Mouse (Mus musculus) MEL (cell line): ENCODE results near the gene Lama1. TPM values are rescaled to one million over a fixed set of nuclear protein-coding genes. Genes with fewer than 3 reads are reported as not detected.

ENCODE experiments used
- DNase-seq: peaks from one replicate; pipeline ENCODE4 v3.0.0; 2011; ENCODE audit warnings: low read depth, low spot score
- H3K27ac ChIP-seq: 2 replicates; pipeline ENCODE4 v1.5.1; 2012; ENCODE audit warnings: low read depth, mild to moderate bottlenecking, control low read depth, low read length, moderate library complexity; ENCODE audit not compliant: control insufficient read depth
- H3K27me3 ChIP-seq, 2 experiments: fragments of 150-350 bp in 1 of 2; sonication (generic) in 1 of 2; 2 replicates each; pipeline ENCODE4 v1.6.1; 2012; ENCODE audit warnings: low read length in 2 of 2, mild to moderate bottlenecking in 2 of 2, improper control_type of control experiment in 1 of 2, moderate library complexity in 1 of 2; ENCODE audit not compliant: insufficient read depth in 2 of 2, control insufficient read depth in 1 of 2
- H3K36me3 ChIP-seq, 2 experiments: 2 replicates each; pipeline ENCODE4 v1.6.1; 2012 to 2014; ENCODE audit warnings: low read length in 2 of 2, improper control_type of control experiment in 1 of 2, inconsistent platforms in 1 of 2, mild to moderate bottlenecking in 1 of 2; ENCODE audit not compliant: insufficient read depth in 2 of 2, control insufficient read depth in 1 of 2
- H3K4me1 ChIP-seq, 2 experiments: fragments of 150-350 bp in 1 of 2; sonication (generic) in 1 of 2; 2 replicates each; pipeline ENCODE4 v1.6.1; 2012; ENCODE audit warnings: low read length in 2 of 2, improper control_type of control experiment in 1 of 2, mild to moderate bottlenecking in 1 of 2; ENCODE audit not compliant: insufficient read depth in 2 of 2, control insufficient read depth in 1 of 2
- H3K4me3 ChIP-seq, 2 experiments: fragments of 150-350 bp in 1 of 2; sonication (generic) in 1 of 2; 2 replicates each; pipeline ENCODE4 v1.5.1; 2012; ENCODE audit warnings: low read depth in 2 of 2, low read length in 2 of 2, mild to moderate bottlenecking in 2 of 2, moderate library complexity in 2 of 2, control low read depth in 1 of 2, improper control_type of control experiment in 1 of 2; ENCODE audit not compliant: control insufficient read depth in 1 of 2, insufficient read depth in 1 of 2
- H3K79me2 ChIP-seq: 2 replicates; pipeline ENCODE4 v1.6.1; 2012; ENCODE audit warnings: mild to moderate bottlenecking, low read length, moderate library complexity; ENCODE audit not compliant: control insufficient read depth, poor library complexity, insufficient read depth
- H3K9ac ChIP-seq: 2 replicates; pipeline ENCODE4 v1.6.1; 2012; ENCODE audit warnings: low read depth, mild to moderate bottlenecking, control low read depth, low read length, moderate library complexity; ENCODE audit not compliant: control insufficient read depth, poor library complexity, severe bottlenecking
- H3K9me3 ChIP-seq: fragments of 150-350 bp; sonication (generic); replicated peaks from 2 replicates; pipeline ENCODE4 v1.6.1; 2012; ENCODE audit warnings: mild to moderate bottlenecking, low read length, improper control_type of control experiment, moderate library complexity; ENCODE audit not compliant: insufficient read depth
- CHD1 ChIP-seq: IDR thresholded peaks from 2 replicates; pipeline ENCODE4 v1.6.1; 2012; ENCODE audit warnings: low read depth, mild to moderate bottlenecking, inconsistent platforms, low read length, improper control_type of control experiment
- CHD2 ChIP-seq: IDR thresholded peaks from 2 replicates; pipeline ENCODE4 v1.6.1; 2011; ENCODE audit warnings: low read length, improper control_type of control experiment
- CTCF ChIP-seq, 3 experiments: IDR thresholded peaks in 2 of 3; conservative IDR thresholded peaks in 1 of 3; 2 replicates each; pipeline ENCODE4 v1.5.1; 2011 to 2012; ENCODE audit warnings: low read length in 3 of 3, low read depth in 2 of 3, mild to moderate bottlenecking in 2 of 3, improper control_type of control experiment in 1 of 3, inconsistent platforms in 1 of 3, mixed read lengths in 1 of 3, moderate library complexity in 1 of 3; ENCODE audit not compliant: control insufficient read depth in 1 of 3, insufficient read depth in 1 of 3, poor library complexity in 1 of 3, severe bottlenecking in 1 of 3
- E2F4 ChIP-seq: IDR thresholded peaks from 2 replicates; pipeline ENCODE4 v1.6.1; 2011; ENCODE audit warnings: low read depth, low read length, improper control_type of control experiment, borderline replicate concordance
- ELF1 ChIP-seq: IDR thresholded peaks from 2 replicates; pipeline ENCODE4 v1.6.1; 2014; ENCODE audit warnings: low read depth, mild to moderate bottlenecking, inconsistent platforms, low read length, improper control_type of control experiment, moderate library complexity
- MEF2A ChIP-seq: IDR thresholded peaks from 2 replicates; pipeline ENCODE4 v1.6.1; 2014; ENCODE audit warnings: low read depth, mild to moderate bottlenecking, inconsistent platforms, low read length, improper control_type of control experiment; ENCODE audit not compliant: poor library complexity, insufficient replicate concordance, severe bottlenecking; ENCODE audit errors: extremely low read depth
- MXI1 ChIP-seq: IDR thresholded peaks from 2 replicates; pipeline ENCODE4 v1.6.1; 2011; ENCODE audit warnings: mild to moderate bottlenecking, low read depth, low read length, improper control_type of control experiment
- MYB ChIP-seq: IDR thresholded peaks from 2 replicates; pipeline ENCODE4 v1.6.1; 2011; ENCODE audit warnings: mild to moderate bottlenecking, low read depth, low read length, improper control_type of control experiment
- MYC ChIP-seq: IDR thresholded peaks from 2 replicates; pipeline ENCODE4 v1.6.1; 2011; ENCODE audit warnings: low read depth, mild to moderate bottlenecking, low read length, improper control_type of control experiment, moderate library complexity
- NRF1 ChIP-seq: IDR thresholded peaks from 2 replicates; pipeline ENCODE4 v1.6.1; 2014; ENCODE audit warnings: low read depth, mild to moderate bottlenecking, inconsistent platforms, low read length, improper control_type of control experiment, moderate library complexity; ENCODE audit not compliant: poor library complexity, insufficient read depth, severe bottlenecking
- POLR2AphosphoS2 ChIP-seq: IDR thresholded peaks from 2 replicates; pipeline ENCODE4 v1.6.1; 2011; ENCODE audit warnings: low read length, improper control_type of control experiment
- SIN3A ChIP-seq: IDR thresholded peaks from 2 replicates; pipeline ENCODE4 v1.6.1; 2012; ENCODE audit warnings: low read length, improper control_type of control experiment, inconsistent platforms
- SMC3 ChIP-seq: IDR thresholded peaks from 2 replicates; pipeline ENCODE4 v1.6.1; 2011; ENCODE audit warnings: low read depth, low read length, improper control_type of control experiment
- TAL1 ChIP-seq: IDR thresholded peaks from 2 replicates; pipeline ENCODE4 v1.6.1; 2012; ENCODE audit warnings: mild to moderate bottlenecking, inconsistent platforms, low read length, moderate library complexity, mixed read lengths
- USF1 ChIP-seq: IDR thresholded peaks from 2 replicates; pipeline ENCODE4 v1.6.1; 2014; ENCODE audit warnings: low read depth, mild to moderate bottlenecking, inconsistent platforms, low read length, improper control_type of control experiment, moderate library complexity
- USF2 ChIP-seq, 2 experiments: IDR thresholded peaks; 2 replicates each; pipeline ENCODE4 v1.6.1; 2011 to 2012; ENCODE audit warnings: improper control_type of control experiment in 2 of 2, low read length in 2 of 2, borderline replicate concordance in 1 of 2, inconsistent platforms in 1 of 2, low read depth in 1 of 2, mild to moderate bottlenecking in 1 of 2; ENCODE audit not compliant: insufficient read depth in 1 of 2
- ZKSCAN1 ChIP-seq: IDR thresholded peaks from 2 replicates; pipeline ENCODE4 v1.6.1; 2012; ENCODE audit warnings: low read depth, mild to moderate bottlenecking, inconsistent platforms, low read length, improper control_type of control experiment, moderate library complexity
- ZNF384 ChIP-seq: IDR thresholded peaks from 2 replicates; pipeline ENCODE4 v1.6.1; 2012; ENCODE audit warnings: low read depth, mild to moderate bottlenecking, inconsistent platforms, low read length, improper control_type of control experiment
- polyA plus RNA-seq, 2 experiments: library from polyadenylated mRNA; stranded (reverse) in 1 of 2; unstranded in 1 of 2; fragments of >175 nt in 1 of 2; fragments of >200 nt in 1 of 2; gene quantifications; 2 replicates each; pipeline versions ENCODE4 v1.2.1 to v1.2.4; 2012; ENCODE audit warnings: low replicate concordance in 2 of 2, low read depth in 1 of 2; ENCODE audit not compliant: insufficient read length in 2 of 2, insufficient read depth in 1 of 2, missing spikeins in 1 of 2
- total RNA-seq: library from RNA; depleted of rRNA; stranded (reverse); fragments of 300-350 nt; gene quantifications from 2 replicates; pipeline ENCODE4 v1.2.3, GENCODE M21; 2012

Gene Lama1
- total and polyA plus RNA-seq, 3 experiments = not detected

DNA sequence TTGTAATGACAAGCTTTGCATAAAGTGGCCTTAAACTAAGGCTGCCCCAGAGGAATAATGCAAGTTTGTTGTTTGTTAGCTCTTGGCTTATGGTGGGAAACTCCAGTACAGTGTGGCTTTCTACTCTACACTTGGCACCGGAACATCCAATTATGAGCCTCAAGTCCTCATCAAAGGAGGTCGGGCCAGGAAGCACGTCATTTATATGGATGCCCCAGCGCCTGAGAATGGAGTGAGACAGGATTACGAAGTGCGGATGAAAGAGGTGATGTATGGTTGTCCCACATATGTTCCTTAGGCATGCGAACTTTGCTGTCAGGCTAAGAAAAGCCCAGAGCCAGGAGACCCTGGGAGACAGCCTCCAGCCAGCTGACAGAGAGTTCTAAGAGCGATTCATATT is 76.5 kb downstream of the Lama1 start:
- no peak for DNase-seq
- Histone ChIP-seq H3K9ac (no peak overlapping the region), H3K4me3 (no peak overlapping the region), H3K27ac (no peak overlapping the region), H3K27me3 (no peaks in the 10 kb centered on the region), H3K79me2 (no peaks in the 10 kb centered on the region), H3K36me3 (no peaks in the 10 kb centered on the region), H3K9me3 (no peaks in the 10 kb centered on the region), H3K4me1 (no peaks in the 10 kb centered on the region)
- TF ChIP-seq SIN3A = no peak

DNA sequence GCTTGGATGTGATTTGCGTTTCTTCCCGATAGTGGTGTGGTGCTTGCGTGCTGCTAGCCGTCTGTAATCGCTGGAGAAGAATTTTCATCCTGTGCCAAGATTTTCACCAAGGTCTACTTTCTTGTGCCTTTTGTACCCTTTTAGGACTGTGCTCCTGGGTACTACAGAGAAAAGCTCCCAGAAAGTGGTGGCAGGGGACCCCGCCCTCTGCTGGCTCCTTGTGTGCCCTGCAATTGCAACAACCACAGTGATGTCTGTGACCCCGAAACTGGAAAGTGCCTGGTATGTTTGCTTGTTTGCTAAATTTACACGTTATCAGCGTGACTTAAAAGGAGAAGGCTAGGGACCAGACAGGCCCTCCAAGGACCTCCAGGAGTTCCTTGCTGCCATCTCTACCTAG is 79.7 kb downstream of the Lama1 start:
- DNase-seq = no peak
- no peaks in the 10 kb centered on the region for H3K9me3 ChIP-seq

DNA sequence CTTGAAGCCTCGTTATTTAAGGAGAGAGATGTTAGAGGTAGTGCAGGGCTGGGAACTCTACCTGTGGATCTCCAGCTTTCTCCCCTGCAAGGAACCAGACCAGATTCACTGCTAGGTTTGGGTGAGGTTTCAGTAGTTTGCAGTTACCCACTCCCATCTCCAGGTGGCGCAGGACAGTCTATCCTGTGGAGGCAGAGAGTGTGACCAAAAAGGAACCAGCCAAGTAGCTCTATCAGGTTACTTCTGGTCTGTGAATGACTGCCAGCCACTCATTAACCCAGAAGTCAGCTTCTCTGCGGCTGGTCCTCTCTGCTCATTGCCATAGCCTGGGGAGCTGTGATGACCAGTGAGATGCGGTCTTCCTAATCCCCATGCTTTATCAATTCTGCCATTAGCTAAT is 82.8 kb downstream of the Lama1 start:
- H3K27me3 ChIP-seq = no peaks in the 10 kb centered on the region
- no peak overlapping the region for H3K27ac ChIP-seq
- H3K9me3 ChIP-seq = no peaks in the 10 kb centered on the region
- DNase-seq = no peak
- no peak overlapping the region for H3K9ac ChIP-seq
- no peak overlapping the region for H3K4me3 ChIP-seq
- TF ChIP-seq TAL1 (no peak), CTCF (IDR thresholded peaks at IDR 0.05 in 2 of 3, conservative IDR thresholded peaks at IDR 0.05 in 1 of 3; ENCODE audit: control insufficient read depth in 1 of 3, insufficient read depth in 1 of 3, low read depth in 2 of 3, low read length in 3 of 3, poor library complexity in 1 of 3, severe bottlenecking in 1 of 3) (0 out of 6 replicates have a peak, but pooled peaks of 1 of the 3 experiments have one; percentile 3)
- H3K4me1 ChIP-seq = no peaks in the 10 kb centered on the region
- no peaks in the 10 kb centered on the region for H3K79me2 ChIP-seq
- no peaks in the 10 kb centered on the region for H3K36me3 ChIP-seq

More for the DNA sequence above, 79.7 kb downstream of the Lama1 start:
- no peaks in the 10 kb centered on the region for H3K4me1 ChIP-seq
- no peaks in the 10 kb centered on the region for H3K36me3 ChIP-seq
- H3K79me2 ChIP-seq = no peaks in the 10 kb centered on the region
- H3K27me3 ChIP-seq = no peaks in the 10 kb centered on the region
- H3K9ac ChIP-seq = no peak overlapping the region
- TF ChIP-seq ZKSCAN1 = no peak
- TF ChIP-seq CHD1 = no peak
- H3K27ac ChIP-seq = no peak overlapping the region
- no peak overlapping the region for H3K4me3 ChIP-seq

DNA sequence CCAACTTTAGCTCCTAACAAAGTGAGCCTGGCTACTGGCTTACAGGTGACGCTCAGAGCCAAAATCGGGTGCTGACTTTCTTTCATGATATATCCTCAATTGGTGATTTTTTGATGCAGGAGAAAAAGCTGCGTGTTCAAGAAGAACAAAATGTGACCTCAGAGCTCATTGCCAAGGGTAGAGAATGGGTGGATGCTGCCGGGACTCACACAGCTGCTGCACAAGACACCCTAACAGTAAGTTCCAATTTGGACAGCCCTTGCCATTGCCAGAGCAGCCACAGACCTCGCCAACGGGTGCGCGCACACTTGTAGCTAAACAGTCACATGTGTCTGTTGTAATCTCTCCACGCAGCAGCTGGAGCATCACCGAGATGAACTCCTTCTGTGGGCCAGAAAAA is 94.0 kb downstream of the Lama1 start:
- Histone ChIP-seq H3K9me3 (no peaks in the 10 kb centered on the region), H3K79me2 (no peaks in the 10 kb centered on the region), H3K4me3 (no peak overlapping the region), H3K4me1 (no peaks in the 10 kb centered on the region), H3K27ac (no peak overlapping the region), H3K36me3 (no peaks in the 10 kb centered on the region), H3K9ac (no peak overlapping the region), H3K27me3 (no peaks in the 10 kb centered on the region)
- no peak for TF ChIP-seq MYC
- no peak for TF ChIP-seq SMC3
- no peak for TF ChIP-seq MXI1
- no peak for TF ChIP-seq NRF1
- TF ChIP-seq USF2 (IDR thresholded peaks at IDR 0.05; ENCODE audit: borderline replicate concordance in 1 of 2, insufficient read depth in 1 of 2, low read depth in 1 of 2, low read length in 2 of 2) = no peak
- TF ChIP-seq CTCF (IDR thresholded peaks at IDR 0.05 in 2 of 3, conservative IDR thresholded peaks at IDR 0.05 in 1 of 3; ENCODE audit: control insufficient read depth in 1 of 3, insufficient read depth in 1 of 3, low read depth in 2 of 3, low read length in 3 of 3, poor library complexity in 1 of 3, severe bottlenecking in 1 of 3) = no peak
- TF ChIP-seq POLR2AphosphoS2 = no peak
- TF ChIP-seq MEF2A = no peak
- TF ChIP-seq USF1 = no peak
- TF ChIP-seq ZNF384 = no peak
- TF ChIP-seq MYB = no peak
- TF ChIP-seq SIN3A = no peak
- no peak for TF ChIP-seq E2F4
- TF ChIP-seq TAL1 = no peak
- no peak for TF ChIP-seq ELF1
- no peak for TF ChIP-seq CHD2
- no peak for DNase-seq
